Mouse (Mus musculus) liver, adult 2 months (tissue): ENCODE data around the gene Tspan17. TPM values are rescaled to one million over a fixed set of nuclear protein-coding genes. Genes with fewer than 3 reads are reported as not detected.

Experiments used
- DNase-seq: peaks from one replicate; pipeline ENCODE4 v3.0.0-alpha.2; 2011; ENCODE audit warnings: low read depth, low spot score; ENCODE audit errors: extremely low read depth
- H3K27ac ChIP-seq: fragments of 200-500 bp; replicated peaks from 2 replicates; pipeline ENCODE4 v1.5.1; 2012; ENCODE audit warnings: low read depth, mild to moderate bottlenecking, control low read depth, inconsistent platforms, low read length; ENCODE audit not compliant: insufficient read depth
- H3K27me3 ChIP-seq: fragments of 200-500 bp; 2 replicates; pipeline ENCODE4 v1.6.1; 2012; ENCODE audit warnings: mild to moderate bottlenecking, moderate library complexity, low read length, inconsistent platforms; ENCODE audit not compliant: control insufficient read depth, insufficient read depth
- H3K36me3 ChIP-seq: fragments of 200-500 bp; 2 replicates; pipeline ENCODE4 v1.6.1; 2012; ENCODE audit warnings: low read length, inconsistent platforms; ENCODE audit not compliant: control insufficient read depth, insufficient read depth
- H3K4me1 ChIP-seq: fragments of 200-500 bp; 2 replicates; pipeline ENCODE4 v1.6.1; 2011; ENCODE audit warnings: low read length; ENCODE audit not compliant: control insufficient read depth, insufficient read depth
- H3K4me3 ChIP-seq: fragments of 200-500 bp; 2 replicates; pipeline ENCODE4 v1.5.1; 2011; ENCODE audit warnings: low read depth, mild to moderate bottlenecking, control low read depth, low read length, moderate library complexity; ENCODE audit not compliant: insufficient read depth
- H3K79me2 ChIP-seq: fragments of 200-500 bp; 2 replicates; pipeline ENCODE4 v1.6.1; 2012; ENCODE audit warnings: inconsistent platforms, mild to moderate bottlenecking, low read length, moderate library complexity; ENCODE audit not compliant: control insufficient read depth, insufficient read depth
- H3K9ac ChIP-seq: fragments of 200-500 bp; 2 replicates; pipeline ENCODE4 v1.6.1; 2012; ENCODE audit warnings: low read depth, mild to moderate bottlenecking, control low read depth, inconsistent platforms, low read length
- CTCF ChIP-seq: fragments of 200-500 bp; IDR thresholded peaks from 2 replicates; pipeline ENCODE4 v1.5.1; 2011; ENCODE audit warnings: low read depth, low read length, control low read depth
- POLR2A ChIP-seq: fragments of 200-500 bp; IDR thresholded peaks from 2 replicates; pipeline ENCODE4 v1.6.1; 2011; ENCODE audit warnings: low read length, control low read depth; ENCODE audit not compliant: insufficient read depth; ENCODE audit errors: extremely low read depth
- WGBS: fragments of 180-500 bp; shearing (Covaris S2); methylation state at CpG from one replicate; pipeline ENCODE4 v1.1.7; 2018; 5-methylcytosine and 5-hydroxymethylcytosine counted together
- polyA plus RNA-seq: library from polyadenylated mRNA; depleted of rRNA; stranded (reverse); fragments of >200 nt; gene quantifications from 2 replicates; pipeline ENCODE4 v1.2.3, GENCODE M21; 2012
- total RNA-seq: library from RNA; depleted of rRNA; stranded (reverse); fragments of >200 nt; gene quantifications from 2 replicates; pipeline ENCODE4 v1.2.3, GENCODE M21; 2014

Gene Tspan17
- total and polyA plus RNA-seq, 2 experiments = 0.74 to 1.4 TPM

GRCm38 (mm10) chr13:54758756-54759470 is 30.3 kb upstream of the Tspan17 start:
- no peaks in the 10 kb centered on the region; the same call in none of the 2 replicates for H3K27me3 ChIP-seq
- H3K4me3 ChIP-seq = no peak overlapping the region
- no peak for TF ChIP-seq CTCF
- TF ChIP-seq POLR2A = no peak
- no peak overlapping the region for H3K27ac ChIP-seq
- no peaks in the 10 kb centered on the region for H3K79me2 ChIP-seq
- H3K9ac ChIP-seq = no peak overlapping the region
- no peak for DNase-seq
- H3K4me1 ChIP-seq = no peaks in the 10 kb centered on the region
- 4% methylated on average over 29 of the region's 29 CpGs for WGBS
- H3K36me3 ChIP-seq = no peaks in the 10 kb centered on the region

GRCm38 (mm10) chr13:54759496-54759895 is 29.7 kb upstream of the Tspan17 start:
- Histone ChIP-seq H3K4me1 (no peaks in the 10 kb centered on the region), H3K27me3 (peaks cover 2% of the 10 kb centered on the region), H3K9ac (no peak overlapping the region), H3K4me3 (no peak overlapping the region), H3K79me2 (no peaks in the 10 kb centered on the region), H3K36me3 (no peaks in the 10 kb centered on the region), H3K27ac (no peak overlapping the region)
- no peak for DNase-seq
- 34% methylated on average over 7 of the region's 7 CpGs for WGBS
- TF ChIP-seq POLR2A = no peak

- Histone ChIP-seq H3K4me1 (no peaks in the 10 kb centered on the region), H3K9ac (no peak overlapping the region), H3K4me3 (no peak overlapping the region), H3K27me3 (peaks cover 3% of the 10 kb centered on the region), H3K36me3 (no peaks in the 10 kb centered on the region), H3K27ac (no peak overlapping the region), H3K79me2 (no peaks in the 10 kb centered on the region)
- 71% methylated on average over 8 of the region's 8 CpGs for whole genome bisulfite sequencing
- DNase-seq = no peak
- no peak for TF ChIP-seq POLR2A
Observed at GRCm38 (mm10) chr13:54760164-54760795, 28.9 kb upstream of the Tspan17 start.

GRCm38 (mm10) chr13:54760906-54761305 is 28.3 kb upstream of the Tspan17 start:
- TF ChIP-seq CTCF (no peak), POLR2A (no peak)
- H3K27me3 ChIP-seq = peaks cover 9% of the 10 kb centered on the region
- 83% methylated on average over 7 of the region's 7 CpGs for WGBS

GRCm38 (mm10) chr13:54765281-54766191 is 23.6 kb upstream of the Tspan17 start:
- no peak for TF ChIP-seq POLR2A
- TF ChIP-seq CTCF = no peak
- H3K27ac ChIP-seq = no peak overlapping the region
- no peak overlapping the region for H3K4me3 ChIP-seq
- no peak overlapping the region for H3K9ac ChIP-seq
- no peaks in the 10 kb centered on the region for H3K79me2 ChIP-seq
- H3K27me3 ChIP-seq = peaks cover 17% of the 10 kb centered on the region
- H3K36me3 ChIP-seq = no peaks in the 10 kb centered on the region
- no peak for DNase-seq
- no peaks in the 10 kb centered on the region for H3K4me1 ChIP-seq
- WGBS = 7% methylated on average over 44 of the region's 44 CpGs

More at GRCm38 (mm10) chr13:54760906-54761305, 28.3 kb upstream of the Tspan17 start:
- no peak for DNase-seq
- no peak overlapping the region for H3K9ac ChIP-seq
- no peak overlapping the region for H3K4me3 ChIP-seq
- H3K27ac ChIP-seq = no peak overlapping the region
- H3K79me2 ChIP-seq = no peaks in the 10 kb centered on the region
- H3K4me1 ChIP-seq = no peaks in the 10 kb centered on the region
- no peaks in the 10 kb centered on the region for H3K36me3 ChIP-seq
